Mouse (Mus musculus): Measurements from ENCODE around the gene Ascc2. TPM values are rescaled to one million over a fixed set of nuclear protein-coding genes. Genes with fewer than 3 reads are reported as not detected.
"Not testable (repeated sequence)": the region's sequence is repeated elsewhere in the genome, so short reads cannot be mapped to it uniquely, and the experiment has no call there.

Ascc2 gene
- polyA plus RNA-seq, 1 experiment from 2014 or later: 33.0 TPM

GRCm38 (mm10) chr11:4687874-4688273 lies 50.3 kb downstream of the Ascc2 start:
- H3K9me3 ChIP-seq: no peaks in the 10 kb centered on the region
- no peak overlapping the region for H3K4me2 ChIP-seq (replicated peaks)
- no peak overlapping the region for H3K27ac ChIP-seq
- no peaks in the 10 kb centered on the region for H3K27me3 ChIP-seq (replicated peaks)
- no peak overlapping the region for H3K4me3 ChIP-seq (replicated peaks)
- WGBS: 37% methylated on average over 3 of the region's 3 CpGs
- ATAC-seq: no peak
- no peak overlapping the region for H3K9ac ChIP-seq
- peaks cover 3% of the 10 kb centered on the region for H3K36me3 ChIP-seq
- no peaks in the 10 kb centered on the region for H3K4me1 ChIP-seq (replicated peaks)

- Histone ChIP-seq H3K9me3 (no peaks in the 10 kb centered on the region), H3K9ac (no peak overlapping the region), H3K27ac (no peak overlapping the region), H3K4me3 (replicated peaks) (no peak overlapping the region), H3K36me3 (no peaks in the 10 kb centered on the region), H3K4me1 (replicated peaks) (no peaks in the 10 kb centered on the region), H3K27me3 (replicated peaks) (no peaks in the 10 kb centered on the region), H3K4me2 (replicated peaks) (no peak overlapping the region)
- WGBS: 48% methylated on average over 11 of the region's 11 CpGs
- no peak for ATAC-seq
Measured at GRCm38 (mm10) chr11:4688632-4689380, 51.3 kb downstream of the Ascc2 start.

- H3K4me2 ChIP-seq (replicated peaks): no peak overlapping the region
- no peaks in the 10 kb centered on the region for H3K9me3 ChIP-seq
- H3K4me1 ChIP-seq (replicated peaks): no peaks in the 10 kb centered on the region
- H3K9ac ChIP-seq: no peak overlapping the region
- 82% methylated on average over 7 of the region's 7 CpGs for WGBS
- ATAC-seq: no peak
- H3K36me3 ChIP-seq: no peaks in the 10 kb centered on the region
- H3K27me3 ChIP-seq (replicated peaks): no peaks in the 10 kb centered on the region
- no peak overlapping the region for H3K27ac ChIP-seq
- H3K4me3 ChIP-seq (replicated peaks): no peak overlapping the region
Measured at GRCm38 (mm10) chr11:4690353-4690752, 52.8 kb downstream of the Ascc2 start.

- Histone ChIP-seq H3K9me3 (no peaks in the 10 kb centered on the region), H3K4me2 (replicated peaks) (no peak overlapping the region), H3K36me3 (no peaks in the 10 kb centered on the region), H3K27ac (no peak overlapping the region), H3K27me3 (replicated peaks) (no peaks in the 10 kb centered on the region), H3K4me1 (replicated peaks) (no peaks in the 10 kb centered on the region), H3K4me3 (replicated peaks) (no peak overlapping the region), H3K9ac (no peak overlapping the region)
- no peak for ATAC-seq
- 49% methylated on average over 10 of the region's 10 CpGs for WGBS
Measured at GRCm38 (mm10) chr11:4691213-4691612, 53.7 kb downstream of the Ascc2 start.

GRCm38 (mm10) chr11:4692162-4692561 lies 54.6 kb downstream of the Ascc2 start:
- no peaks in the 10 kb centered on the region for H3K27me3 ChIP-seq (replicated peaks)
- no peak overlapping the region for H3K4me2 ChIP-seq (replicated peaks)
- no peak overlapping the region for H3K9ac ChIP-seq
- WGBS: 87% methylated on average over 11 of the region's 11 CpGs
- H3K36me3 ChIP-seq: no peaks in the 10 kb centered on the region
- H3K4me1 ChIP-seq (replicated peaks): no peaks in the 10 kb centered on the region
- ATAC-seq: no peak
- H3K4me3 ChIP-seq (replicated peaks): no peak overlapping the region
- H3K27ac ChIP-seq: no peak overlapping the region
- H3K9me3 ChIP-seq: no peaks in the 10 kb centered on the region

- no peak overlapping the region for H3K9ac ChIP-seq
- no peak for ATAC-seq
- H3K4me3 ChIP-seq (replicated peaks): no peak overlapping the region
- no peaks in the 10 kb centered on the region; the same call in 1 of the 2 replicates for H3K4me1 ChIP-seq (replicated peaks)
- no peak overlapping the region for H3K4me2 ChIP-seq (replicated peaks)
- no peaks in the 10 kb centered on the region for H3K27me3 ChIP-seq (replicated peaks)
- H3K36me3 ChIP-seq: peaks cover 12% of the 10 kb centered on the region
- no peaks in the 10 kb centered on the region for H3K9me3 ChIP-seq
- 30% methylated on average over 7 of the region's 7 CpGs for WGBS
- no peak overlapping the region for H3K27ac ChIP-seq
Measured at GRCm38 (mm10) chr11:4697043-4697983, 59.8 kb downstream of the Ascc2 start.

GRCm38 (mm10) chr11:4700726-4701125 lies 63.2 kb downstream of the Ascc2 start:
- peaks cover 12% of the 10 kb centered on the region for H3K36me3 ChIP-seq
- ATAC-seq: no peak
- H3K4me3 ChIP-seq (replicated peaks): no peak overlapping the region
- H3K4me2 ChIP-seq (replicated peaks): no peak overlapping the region
- H3K4me1 ChIP-seq (replicated peaks): peaks cover 12% of the 10 kb centered on the region
- WGBS: 72% methylated on average over 8 of the region's 8 CpGs
- H3K9me3 ChIP-seq: no peaks in the 10 kb centered on the region
- no peaks in the 10 kb centered on the region for H3K27me3 ChIP-seq (replicated peaks)
- H3K27ac ChIP-seq: no peak overlapping the region
- H3K9ac ChIP-seq: no peak overlapping the region

- no peaks in the 10 kb centered on the region for H3K27me3 ChIP-seq (replicated peaks)
- H3K4me3 ChIP-seq (replicated peaks): peak overlapping the region; percentile 76
- H3K4me2 ChIP-seq (replicated peaks): peak overlapping the region; percentile 71
- H3K9ac ChIP-seq: peak overlapping the region; percentile 88
- H3K4me1 ChIP-seq (replicated peaks): peaks cover 12% of the 10 kb centered on the region
- WGBS: 2% methylated on average over 12 of the region's 12 CpGs
- H3K9me3 ChIP-seq: no peaks in the 10 kb centered on the region
- peak; percentile 23 for ATAC-seq
- peak overlapping the region; percentile 74 for H3K27ac ChIP-seq
- H3K36me3 ChIP-seq: peaks cover 12% of the 10 kb centered on the region
Measured at GRCm38 (mm10) chr11:4703688-4704071, 66.1 kb downstream of the Ascc2 start.

- Histone ChIP-seq H3K9me3 (no peaks in the 10 kb centered on the region), H3K4me2 (replicated peaks) (peak within 1 kb of the TSS; percentile 71), H3K9ac (peak within 1 kb of the TSS; percentile 88), H3K4me1 (replicated peaks) (peaks cover 12% of the 10 kb centered on the region), H3K27me3 (replicated peaks) (no peaks in the 10 kb centered on the region), H3K27ac (peak within 1 kb of the TSS; percentile 74), H3K4me3 (replicated peaks) (peak within 1 kb of the TSS; percentile 76), H3K36me3 (peaks cover 12% of the 10 kb centered on the region)
- ATAC-seq: peak; percentile 99
- WGBS: under 1% methylated on average over 47 of the region's 47 CpGs
Measured at GRCm38 (mm10) chr11:4704072-4704964, 66.8 kb downstream of the Ascc2 start, which contains the start of the genes Uqcr10 and Zmat5. Uqcr10 (minus strand) TSS chr11:4704342. Zmat5 (plus strand) TSS chr11:4704678.

- Histone ChIP-seq H3K27ac (peak overlapping the region; percentile 45), H3K9me3 (no peaks in the 10 kb centered on the region), H3K27me3 (replicated peaks) (no peaks in the 10 kb centered on the region), H3K4me1 (replicated peaks) (peaks cover 12% of the 10 kb centered on the region), H3K4me3 (replicated peaks) (peak overlapping the region; percentile 76), H3K9ac (peak overlapping the region; percentile 59), H3K4me2 (replicated peaks) (peak overlapping the region; percentile 71), H3K36me3 (peaks cover 12% of the 10 kb centered on the region)
- ATAC-seq: no peak
- WGBS: 9% methylated on average over 4 of the region's 4 CpGs
Measured at GRCm38 (mm10) chr11:4705178-4705577, 67.6 kb downstream of the Ascc2 start.

GRCm38 (mm10) chr11:4710188-4710587 lies 72.6 kb downstream of the Ascc2 start:
- not testable (repeated sequence) for H3K4me1 ChIP-seq (replicated peaks); H3K4me3 ChIP-seq (replicated peaks); ATAC-seq; H3K27ac ChIP-seq; H3K36me3 ChIP-seq; H3K4me2 ChIP-seq (replicated peaks); H3K27me3 ChIP-seq (replicated peaks); H3K9me3 ChIP-seq; H3K9ac ChIP-seq
- 81% methylated on average over 4 of the region's 4 CpGs for WGBS

GRCm38 (mm10) chr11:4712822-4713221 lies 75.3 kb downstream of the Ascc2 start:
- no peaks in the 10 kb centered on the region for H3K9me3 ChIP-seq
- no peak for ATAC-seq
- no peak overlapping the region for H3K4me3 ChIP-seq (replicated peaks)
- no peak overlapping the region for H3K9ac ChIP-seq
- H3K27me3 ChIP-seq (replicated peaks): no peaks in the 10 kb centered on the region
- H3K36me3 ChIP-seq: no peaks in the 10 kb centered on the region
- H3K27ac ChIP-seq: no peak overlapping the region
- no peak overlapping the region for H3K4me2 ChIP-seq (replicated peaks)
- H3K4me1 ChIP-seq (replicated peaks): no peaks in the 10 kb centered on the region
